Mouse (Mus musculus): ENCODE data around the gene Cav1.

The Cav1 gene

GRCm38 (mm10) chr6:17317167-17317524, 11.0 kb downstream of the Cav1 start:
- DNase-seq (ENCODE audit: low spot score in 2 of 2): no peak

DNA sequence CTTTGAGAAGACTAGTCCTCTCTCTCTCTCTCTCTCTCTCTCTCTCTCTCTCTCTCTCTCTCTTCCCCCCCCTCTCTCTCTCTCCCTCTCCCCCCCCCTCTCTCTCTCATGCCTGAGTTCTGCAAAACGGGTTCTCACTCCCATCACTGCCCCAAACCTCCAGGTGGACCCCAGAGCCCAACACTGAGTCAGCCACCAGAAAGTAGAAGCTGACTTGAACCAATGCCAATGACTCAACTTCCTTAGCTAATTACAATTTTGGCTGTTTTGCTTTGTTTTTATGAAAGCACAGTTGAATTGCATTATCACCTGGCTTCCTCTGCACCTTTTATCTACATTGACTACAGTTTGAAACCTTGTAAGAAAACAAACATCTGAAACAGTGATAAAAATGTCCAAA, 11.8 kb downstream of the Cav1 start:
- DNase-seq (ENCODE audit: low spot score in 2 of 2): no peak

GRCm38 (mm10) chr6:17321976-17322375, 15.8 kb downstream of the Cav1 start:
- no peak for DNase-seq (ENCODE audit: low spot score in 2 of 2)

GRCm38 (mm10) chr6:17327216-17327615, 21.1 kb downstream of the Cav1 start:
- no peak for DNase-seq (ENCODE audit: low spot score in 2 of 2)

DNA sequence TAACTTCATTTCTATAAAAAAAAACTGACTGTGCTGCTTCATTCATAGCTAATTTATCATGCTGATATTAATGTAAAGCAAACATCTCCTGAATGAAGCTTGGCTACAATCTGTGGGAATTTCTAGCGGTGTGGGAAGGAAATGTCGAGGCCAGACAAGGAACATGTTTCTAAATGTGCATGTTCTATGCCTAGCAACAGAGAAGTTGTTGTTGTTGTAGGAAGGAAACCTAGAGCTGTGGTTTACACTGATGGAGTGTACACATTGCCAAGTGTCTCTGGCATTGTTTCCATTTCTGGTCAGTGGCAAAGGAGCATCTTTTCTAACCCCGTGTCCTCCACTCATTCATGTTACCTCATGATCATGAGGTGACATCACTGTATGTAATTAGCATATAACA, 23.7 kb downstream of the Cav1 start:
- no peak for DNase-seq (ENCODE audit: low spot score in 2 of 2)

DNA sequence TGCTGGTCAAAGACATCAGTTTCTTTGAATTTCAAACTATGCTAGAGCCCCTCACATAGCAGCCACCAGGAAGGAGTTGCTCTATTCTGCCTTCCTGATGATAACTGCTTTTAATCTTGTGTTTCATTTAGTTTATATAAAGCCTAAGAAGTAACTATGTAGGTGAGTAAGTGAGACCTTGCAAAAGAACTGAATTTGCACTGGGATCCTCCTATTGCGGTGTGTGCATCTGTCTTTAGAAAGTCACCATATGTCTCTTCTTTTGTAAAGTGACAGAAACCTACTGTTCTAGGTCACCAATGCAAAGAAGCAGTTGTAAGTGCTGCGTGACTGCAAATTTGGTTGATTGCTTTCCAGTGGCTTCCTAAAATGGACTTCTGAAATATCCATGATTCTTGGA, 31.6 kb downstream of the Cav1 start:
- no peak for DNase-seq (ENCODE audit: low spot score in 2 of 2)

GRCm38 (mm10) chr6:17340406-17340805, 34.3 kb downstream of the Cav1 start:
- DNase-seq (ENCODE audit: low spot score in 2 of 2): no peak

- no peak for DNase-seq (ENCODE audit: low spot score in 2 of 2)
These were observed 41.9 kb downstream of the Cav1 start for GRCm38 (mm10) chr6:17348011-17348410.

DNA sequence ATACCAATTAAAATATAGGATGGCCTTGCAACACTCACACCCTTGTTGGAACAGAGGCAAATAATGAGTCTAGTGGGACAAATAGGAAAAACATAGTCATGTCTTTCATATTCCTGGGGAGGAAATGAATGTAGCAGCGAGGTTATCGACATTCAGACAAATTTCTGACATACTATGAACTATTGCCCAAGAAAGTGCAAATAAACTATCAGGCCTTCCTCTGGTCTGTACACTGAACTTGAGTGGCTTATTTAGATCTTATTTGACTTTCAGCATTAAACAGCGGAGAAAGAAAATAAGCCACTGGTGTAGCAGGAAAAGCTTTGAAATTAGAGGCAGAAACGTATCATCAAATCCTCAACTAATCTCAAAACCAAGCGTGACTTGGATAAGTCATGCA, 44.7 kb downstream of the Cav1 start:
- DNase-seq (ENCODE audit: low spot score in 2 of 2): no peak

DNA sequence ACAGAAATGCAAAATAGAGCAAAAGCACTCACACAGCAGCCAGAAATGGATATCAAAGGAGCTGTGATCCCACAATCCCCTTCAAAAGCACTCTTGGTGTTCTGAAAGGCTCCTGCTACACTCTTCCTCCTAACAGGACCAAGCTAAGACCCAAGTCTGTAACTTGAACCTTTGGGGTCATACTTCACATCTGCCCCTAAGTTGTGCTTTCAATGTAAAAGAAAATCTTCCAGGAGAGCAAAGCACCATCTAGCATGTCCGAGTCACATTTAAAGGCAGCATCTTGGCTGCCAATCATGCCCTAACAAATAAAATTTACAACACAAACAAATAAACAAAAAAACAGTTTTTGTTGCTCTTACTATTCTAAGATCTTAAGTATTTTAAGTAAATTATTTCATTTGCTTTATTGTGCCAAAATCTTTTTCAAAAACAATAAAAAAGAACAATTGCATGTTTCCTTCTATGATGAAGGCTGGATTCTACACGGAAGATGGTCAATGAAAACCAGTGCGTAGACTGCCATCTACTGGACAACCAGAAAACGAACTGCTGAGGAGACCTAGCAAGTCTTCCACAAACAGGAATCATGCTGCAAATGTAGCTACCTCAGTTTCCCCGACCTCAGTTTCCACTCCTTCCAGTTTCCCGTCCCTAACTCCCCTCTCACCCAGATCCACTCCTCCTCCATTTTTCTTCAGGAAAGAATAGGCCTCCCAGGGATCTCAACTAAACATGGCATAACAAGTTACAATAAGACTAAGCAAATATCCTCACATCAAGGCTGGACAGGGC, 53.0 kb downstream of the Cav1 start:
- DNase-seq (ENCODE audit: low spot score in 2 of 2): peak; percentile 2 to 17

DNA sequence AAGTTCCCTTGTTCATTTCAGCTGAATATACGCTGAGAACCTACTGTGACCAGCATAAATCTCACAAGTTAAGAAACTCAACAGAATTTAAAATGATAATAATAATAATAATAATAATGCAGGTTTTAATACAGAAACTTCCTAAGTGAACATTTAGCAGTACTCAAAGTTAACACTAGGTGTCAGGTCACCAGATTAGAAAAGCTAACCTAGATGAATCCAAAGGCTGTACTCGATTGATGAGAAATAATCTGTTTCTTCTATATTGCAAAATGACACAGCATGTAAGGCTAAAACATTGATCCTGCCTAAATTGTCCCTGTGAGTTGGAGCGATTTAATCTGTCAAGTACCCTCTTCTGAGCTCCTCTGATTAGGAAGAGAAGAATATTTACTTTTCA, 56.6 kb downstream of the Cav1 start:
- DNase-seq (ENCODE audit: low spot score in 2 of 2): no peak

DNA sequence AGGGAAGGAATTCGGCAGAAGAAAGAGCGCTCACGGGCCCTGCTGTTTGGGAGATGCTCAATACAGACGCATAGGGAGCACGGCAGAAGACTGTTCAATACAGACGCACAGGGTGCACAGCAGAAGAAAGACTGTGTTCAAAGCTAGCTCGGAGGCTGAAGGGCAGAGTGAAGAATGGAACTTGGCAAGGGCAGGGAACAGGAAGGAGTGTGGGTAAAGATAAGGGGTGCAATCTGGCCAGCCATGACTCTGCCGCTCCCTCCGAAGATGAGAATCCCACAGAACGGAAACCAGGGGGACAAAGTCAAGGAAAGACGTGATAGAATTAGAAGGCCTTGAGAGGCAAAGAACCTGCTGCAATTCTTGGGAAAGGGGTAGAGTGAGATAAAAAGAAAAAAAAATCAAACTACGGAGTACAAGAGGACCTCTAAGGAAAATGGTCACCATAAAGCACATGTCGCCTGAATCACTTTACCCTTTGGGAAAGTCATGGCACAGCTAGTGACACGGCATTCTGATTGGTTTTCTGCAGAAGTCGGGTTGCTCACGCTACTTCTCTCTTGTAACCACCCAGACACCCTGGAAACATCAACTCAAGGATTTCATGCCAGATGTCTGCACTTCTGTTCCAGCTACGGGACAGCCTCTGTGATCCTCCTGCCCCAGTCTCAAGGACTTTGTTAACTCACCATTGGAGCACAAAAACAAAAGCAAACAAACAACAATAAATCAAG, 57.5 kb downstream of the Cav1 start:
- DNase-seq (ENCODE audit: low spot score in 2 of 2): no peak

DNA sequence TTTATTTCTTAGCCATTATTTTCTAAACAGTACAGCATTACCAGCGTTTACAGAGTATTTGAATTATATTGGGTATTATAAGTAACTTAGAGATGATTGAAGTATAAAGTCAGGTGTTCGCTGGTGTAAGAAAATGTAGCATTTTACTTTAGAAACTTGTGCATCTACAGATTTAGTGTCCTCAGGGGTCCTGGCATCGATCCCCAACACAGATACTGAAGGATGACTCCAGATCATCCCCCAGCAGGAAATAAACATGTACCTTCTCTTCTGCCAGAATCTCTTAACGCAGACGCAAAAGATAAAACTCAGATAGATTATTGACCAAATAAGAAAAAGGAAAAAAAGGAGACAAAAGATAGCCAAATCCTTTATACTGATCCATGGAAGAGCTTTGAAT, 68.2 kb downstream of the Cav1 start:
- no peak for DNase-seq (ENCODE audit: low spot score in 2 of 2)

DNA sequence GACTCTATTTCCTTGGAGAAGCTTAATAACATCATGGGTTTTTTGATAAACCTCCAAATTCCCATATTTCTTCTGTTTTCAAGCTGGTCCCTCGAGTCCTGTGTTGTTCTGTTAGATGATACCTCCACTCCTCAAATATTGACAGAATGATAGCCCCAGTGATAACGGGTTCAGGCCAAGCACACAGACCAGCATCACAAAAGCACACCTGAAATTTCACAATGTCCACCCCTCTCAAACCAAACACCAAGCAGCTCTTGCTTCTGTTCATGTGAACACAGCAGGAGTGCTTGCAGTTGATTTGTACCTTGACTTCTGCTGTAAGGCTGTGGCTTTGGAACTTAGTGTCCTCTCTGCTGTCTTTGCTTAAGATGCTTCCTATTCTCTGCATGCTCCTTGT, 71.2 kb downstream of the Cav1 start:
- no peak for DNase-seq (ENCODE audit: low spot score in 2 of 2)

DNA sequence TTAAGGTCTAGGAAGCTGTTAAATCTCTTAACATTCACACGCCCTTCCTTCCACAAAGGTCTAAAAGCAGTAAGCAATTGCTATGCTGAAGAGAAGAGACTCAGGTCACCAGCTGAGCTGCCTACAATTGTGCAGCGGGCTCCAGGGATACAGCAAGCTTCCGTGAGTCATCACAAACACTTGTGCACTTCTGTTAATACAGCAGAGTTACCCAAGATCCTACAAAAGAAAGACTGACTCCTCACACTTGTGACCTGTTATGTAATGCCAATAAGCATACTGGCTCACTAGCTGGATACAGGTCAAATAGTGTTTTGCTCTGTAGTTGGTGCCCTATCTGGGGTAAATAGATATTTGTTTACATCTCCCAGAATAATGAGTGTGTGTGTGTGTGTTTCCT, 74.0 kb downstream of the Cav1 start:
- no peak for DNase-seq (ENCODE audit: low spot score in 2 of 2)

GRCm38 (mm10) chr6:17381690-17382089, 75.6 kb downstream of the Cav1 start:
- DNase-seq (ENCODE audit: low spot score in 2 of 2): no peak

- DNase-seq (ENCODE audit: low spot score in 2 of 2): no peak
These were observed 79.4 kb downstream of the Cav1 start for GRCm38 (mm10) chr6:17385531-17385930.

DNA sequence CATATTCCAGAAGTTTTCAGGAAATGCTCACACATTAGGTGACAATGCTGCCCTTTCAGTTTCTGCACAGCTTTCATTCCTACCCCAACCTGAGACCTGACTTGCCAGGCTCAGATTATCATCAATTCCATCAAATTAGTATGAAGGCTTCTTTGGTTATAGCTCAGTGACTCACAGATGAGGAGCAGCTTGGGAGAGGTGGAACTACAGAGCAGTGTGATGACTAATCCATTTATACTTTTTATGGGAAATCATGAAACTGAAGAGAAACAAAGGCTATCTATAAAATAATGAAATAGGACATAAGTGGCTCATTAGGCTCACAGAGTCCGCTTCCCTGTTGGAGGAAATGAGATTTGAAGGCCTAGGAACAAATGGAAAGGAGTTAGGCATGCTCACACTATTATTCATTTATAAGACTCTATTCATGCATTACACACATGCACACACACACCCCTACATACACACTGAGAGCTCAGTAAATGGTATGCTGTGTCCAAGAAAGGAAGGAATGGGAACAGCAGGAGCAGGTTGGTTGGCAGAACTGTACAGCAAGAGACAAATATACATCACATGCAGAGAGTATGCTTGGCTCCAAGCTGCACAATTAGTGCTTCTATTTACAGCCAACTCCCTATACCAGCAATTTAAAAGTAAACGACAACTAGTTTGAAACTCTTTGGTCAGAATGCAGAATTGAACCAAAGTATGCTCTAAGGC, 82.0 kb downstream of the Cav1 start:
- DNase-seq (ENCODE audit: low spot score in 2 of 2): no peak

Measured in frontal cortex, postnatal 25 days (tissue).